ENCODE assay signal across 11 mouse cellular contexts in genomic region chr8:102515748-102516147, GRCm38 (mm10).
A peak's percentile ranks its signal among the peaks of the same experiment; 100 is the strongest.
DNase-seq lines count a peak whose midpoint lies in the region; ATAC-seq and TF ChIP-seq lines count a peak whose summit lies in the region.
"Had no signal": no experiment of that assay in that cellular context is flagged by ENCODE, and none has a peak within 500 bp of the region (broad histone marks: within the 10 kb centered on the region; RNA-seq: fewer than 3 reads in every experiment).

No protein-coding gene starts in this region.

- no peaks in the 10 kb centered on the region for H3K9me3 ChIP-seq in kidney, embryonic 16.5 days (ENCODE audit: low read length)
- H3K9me3 ChIP-seq in midbrain, postnatal 0 days (ENCODE audit: low read length), result no peaks in the 10 kb centered on the region
- H3K9me3 ChIP-seq in midbrain, embryonic 11.5 days (ENCODE audit: control insufficient read depth, low read length), result no peaks in the 10 kb centered on the region
- H3K9me3 ChIP-seq in stomach, postnatal 0 days (ENCODE audit: control insufficient read depth, low read length), result no peaks in the 10 kb centered on the region
- H3K9me3 ChIP-seq: heart, embryonic 15.5 days had no signal

- H3K9ac ChIP-seq in kidney, embryonic 16.5 days (replicated peaks; ENCODE audit: low read length), result no peak overlapping the region
- no peak overlapping the region for H3K9ac ChIP-seq in midbrain, postnatal 0 days (replicated peaks; ENCODE audit: low read length, poor library complexity, severe bottlenecking)
- H3K9ac ChIP-seq in midbrain, embryonic 11.5 days (ENCODE audit: low read length), result no peak overlapping the region
- no peak overlapping the region for H3K9ac ChIP-seq in stomach, postnatal 0 days (ENCODE audit: low read length)
- H3K9ac ChIP-seq: heart, embryonic 15.5 days had no signal

- no peak overlapping the region for H3K27ac ChIP-seq in gastrocnemius, adult 2 months
- H3K27ac ChIP-seq in kidney, embryonic 16.5 days (ENCODE audit: low read length), result no peak overlapping the region
- H3K27ac ChIP-seq in midbrain, postnatal 0 days (ENCODE audit: low read depth, low read length), result no peak overlapping the region
- no peak overlapping the region for H3K27ac ChIP-seq in midbrain, embryonic 11.5 days (ENCODE audit: low read depth, low read length)
- no peak overlapping the region for H3K27ac ChIP-seq in stomach, postnatal 0 days (replicated peaks)
- H3K27ac ChIP-seq: heart, embryonic 15.5 days had no signal

- H3K4me1 ChIP-seq in kidney, embryonic 16.5 days (ENCODE audit: insufficient read depth, low read length), result no peaks in the 10 kb centered on the region
- no peaks in the 10 kb centered on the region for H3K4me1 ChIP-seq in midbrain, postnatal 0 days (ENCODE audit: insufficient read depth, low read length)
- no peaks in the 10 kb centered on the region for H3K4me1 ChIP-seq in midbrain, embryonic 11.5 days (ENCODE audit: control insufficient read depth, insufficient read depth, low read length)
- no peaks in the 10 kb centered on the region for H3K4me1 ChIP-seq in stomach, postnatal 0 days (replicated peaks; ENCODE audit: control insufficient read depth, insufficient read depth)
- H3K4me1 ChIP-seq: heart, embryonic 15.5 days had no signal

- H3K36me3 ChIP-seq in kidney, embryonic 16.5 days (ENCODE audit: insufficient read depth, low read length), result no peaks in the 10 kb centered on the region
- H3K36me3 ChIP-seq in midbrain, postnatal 0 days (ENCODE audit: insufficient read depth, low read length), result no peaks in the 10 kb centered on the region
- H3K36me3 ChIP-seq in midbrain, embryonic 11.5 days (ENCODE audit: control insufficient read depth, insufficient read depth, low read length), result no peaks in the 10 kb centered on the region
- H3K36me3 ChIP-seq in stomach, postnatal 0 days (ENCODE audit: control insufficient read depth, insufficient read depth, low read length), result no peaks in the 10 kb centered on the region
- H3K36me3 ChIP-seq: heart, embryonic 15.5 days had no signal

- no peak for TF ChIP-seq EP300 in stomach, postnatal 0 days (optimal IDR thresholded peaks at IDR 0.05)

- TF ChIP-seq CTCF in gastrocnemius, adult 2 months (IDR thresholded peaks at IDR 0.05), result peak; percentile 28; the same call in 1 of the 2 replicates
- peak; percentile 50 for TF ChIP-seq CTCF in midbrain, postnatal 0 days (IDR thresholded peaks at IDR 0.05)
- TF ChIP-seq CTCF in stomach, postnatal 0 days (IDR thresholded peaks at IDR 0.05; ENCODE audit: low read depth), result peak; percentile 58

- no peak overlapping the region for H3K4me2 ChIP-seq in kidney, embryonic 16.5 days (replicated peaks; ENCODE audit: low read depth, low read length)
- H3K4me2 ChIP-seq in midbrain, postnatal 0 days (ENCODE audit: low read depth, low read length, poor library complexity, severe bottlenecking), result no peak overlapping the region
- H3K4me2 ChIP-seq in midbrain, embryonic 11.5 days, result no peak overlapping the region
- H3K4me2 ChIP-seq in stomach, postnatal 0 days (replicated peaks; ENCODE audit: low read depth), result no peak overlapping the region
- H3K4me2 ChIP-seq: heart, embryonic 15.5 days; liver, embryonic 11.5 days had no signal

- H3K4me3 ChIP-seq in gastrocnemius, adult 2 months, result no peak overlapping the region
- no peak overlapping the region for H3K4me3 ChIP-seq in kidney, embryonic 16.5 days (ENCODE audit: low read length)
- H3K4me3 ChIP-seq in midbrain, postnatal 0 days (ENCODE audit: low read depth, low read length), result no peak overlapping the region
- H3K4me3 ChIP-seq in midbrain, embryonic 11.5 days (ENCODE audit: low read depth, low read length), result no peak overlapping the region
- H3K4me3 ChIP-seq in stomach, postnatal 0 days (ENCODE audit: low read depth, low read length), result no peak overlapping the region
- H3K4me3 ChIP-seq: erythroblast, embryonic 14.5 days; heart, embryonic 15.5 days had no signal

- no peak for DNase-seq in gastrocnemius, adult 2 months
- no peak for DNase-seq in gastrocnemius, adult 18-20 months (ENCODE audit: low spot score)
- peak; percentile 4 for DNase-seq in kidney, postnatal 14 days
- peak; percentile 36 for DNase-seq in midbrain, postnatal 0 days (ENCODE audit: low spot score)
- DNase-seq in midbrain, embryonic 11.5 days (ENCODE audit: low spot score, missing footprints), result no peak
- DNase-seq in stomach, postnatal 0 days (ENCODE audit: low spot score), result no peak

- no peaks in the 10 kb centered on the region for H3K27me3 ChIP-seq in kidney, embryonic 16.5 days (ENCODE audit: insufficient read depth, low read length)
- no peaks in the 10 kb centered on the region for H3K27me3 ChIP-seq in midbrain, postnatal 0 days (ENCODE audit: insufficient read depth, low read length)
- no peaks in the 10 kb centered on the region for H3K27me3 ChIP-seq in midbrain, embryonic 11.5 days (ENCODE audit: control insufficient read depth, insufficient read depth, low read length)
- H3K27me3 ChIP-seq in stomach, postnatal 0 days (ENCODE audit: control insufficient read depth, insufficient read depth, low read length), result no peaks in the 10 kb centered on the region
- H3K27me3 ChIP-seq: heart, embryonic 15.5 days had no signal

- no peak for ATAC-seq in kidney, embryonic 16.5 days (ENCODE audit: low FRiP score, low TSS enrichment)
- no peak for ATAC-seq in midbrain, postnatal 0 days (ENCODE audit: low FRiP score)
- no peak for ATAC-seq in midbrain, embryonic 11.5 days (ENCODE audit: low FRiP score)
- no peak for ATAC-seq in stomach, postnatal 0 days (ENCODE audit: low FRiP score, low TSS enrichment)
- ATAC-seq: intestine, embryonic 16.5 days had no signal

- intact Hi-C loops in gastrocnemius, adult 2 months (cut with DNase I), result no loop called here

Comparison
In these comparisons a context has a peak if more than half of its experiments do, and no peak if none do; other contexts are left out.
1. DNase-seq: peak in kidney, postnatal 14 days (single experiment) and midbrain, postnatal 0 days (single experiment); none in gastrocnemius, adult 2 months (single experiment), gastrocnemius, adult 18-20 months (single experiment), midbrain, embryonic 11.5 days (single experiment) and stomach, postnatal 0 days (single experiment).
2. Peak in every context shown above with its lines, with median percentiles within 50 percentile points of each other: CTCF ChIP-seq.